Mouse (Mus musculus) hindbrain, embryonic 12.5 days (tissue): Measurements from ENCODE around the gene Rad50. TPM values are rescaled to one million over a fixed set of nuclear protein-coding genes. Genes with fewer than 3 reads are reported as not detected.

Experiments
- ATAC-seq: fragments of 200-750 bp; cut with Nextera tagmentation; 2 replicates; pipeline ENCODE4 v1.8.0; 2017; ENCODE audit warnings: moderate TSS enrichment; ENCODE audit not compliant: low FRiP score
- H3K27ac ChIP-seq: fragments of 300-500 bp; sonication (generic); 2 replicates; pipeline ENCODE4 v1.5.1; 2016; ENCODE audit warnings: mild to moderate bottlenecking
- H3K27me3 ChIP-seq: fragments of 300-500 bp; sonication (generic); 2 replicates; pipeline ENCODE4 v1.6.1; 2016; ENCODE audit warnings: mild to moderate bottlenecking
- H3K36me3 ChIP-seq: fragments of 300-500 bp; sonication (generic); 2 replicates; pipeline ENCODE4 v1.6.1; 2016; ENCODE audit warnings: mild to moderate bottlenecking
- H3K4me1 ChIP-seq: fragments of 300-500 bp; sonication (generic); 2 replicates; pipeline ENCODE4 v1.6.1; 2016
- H3K4me2 ChIP-seq: fragments of 300-500 bp; sonication (generic); replicated peaks from 2 replicates; pipeline ENCODE4 v1.6.1; 2016; ENCODE audit warnings: mild to moderate bottlenecking
- H3K4me3 ChIP-seq: fragments of 300-500 bp; sonication (generic); 2 replicates; pipeline ENCODE4 v1.5.1; 2016; ENCODE audit warnings: mild to moderate bottlenecking
- H3K9ac ChIP-seq: fragments of 300-500 bp; sonication (generic); 2 replicates; pipeline ENCODE4 v1.6.1; 2016; ENCODE audit warnings: mild to moderate bottlenecking, moderate library complexity
- H3K9me3 ChIP-seq: fragments of 300-500 bp; sonication (generic); replicated peaks from 2 replicates; pipeline ENCODE4 v1.6.1; 2016; ENCODE audit warnings: mild to moderate bottlenecking
- WGBS: fragments of 180-500 bp; shearing (Covaris S2); methylation state at CpG from one replicate; pipeline ENCODE4 v1.1.7; 2016; 5-methylcytosine and 5-hydroxymethylcytosine counted together
- polyA plus RNA-seq: library from polyadenylated mRNA; unstranded; fragments of >200 nt; fragmentation: Nextera tagmentation; extraction: Ambion mirVana; gene quantifications from 2 replicates; pipeline ENCODE4 v1.2.1, GENCODE M21; 2016

The Rad50 gene
- polyA plus RNA-seq, 1 experiment from 2014 or later = 18.5 TPM

DNA sequence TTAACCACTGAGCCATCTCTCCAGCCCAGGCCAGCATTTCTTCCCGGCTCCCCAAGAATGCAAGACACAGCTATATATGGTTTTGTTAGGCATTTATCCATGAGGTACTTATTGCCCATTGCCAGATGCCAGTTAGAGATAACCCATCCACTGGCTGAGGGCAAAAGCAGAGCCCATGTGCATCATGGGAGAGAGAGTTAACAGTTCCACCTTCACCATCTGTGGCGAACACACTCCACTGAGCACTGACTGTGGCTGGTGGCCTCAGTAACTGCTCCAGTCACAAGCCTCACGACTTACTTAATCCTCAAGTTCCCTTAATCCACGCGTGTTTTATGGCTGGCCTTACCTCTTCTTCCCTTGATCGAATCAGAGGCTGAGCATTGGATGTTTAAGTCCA lies 97.9 kb downstream of the Rad50 start:
- no peak for ATAC-seq
- WGBS = 86% methylated on average over 6 of the region's 6 CpGs
- H3K27me3 ChIP-seq = no peaks in the 10 kb centered on the region

DNA sequence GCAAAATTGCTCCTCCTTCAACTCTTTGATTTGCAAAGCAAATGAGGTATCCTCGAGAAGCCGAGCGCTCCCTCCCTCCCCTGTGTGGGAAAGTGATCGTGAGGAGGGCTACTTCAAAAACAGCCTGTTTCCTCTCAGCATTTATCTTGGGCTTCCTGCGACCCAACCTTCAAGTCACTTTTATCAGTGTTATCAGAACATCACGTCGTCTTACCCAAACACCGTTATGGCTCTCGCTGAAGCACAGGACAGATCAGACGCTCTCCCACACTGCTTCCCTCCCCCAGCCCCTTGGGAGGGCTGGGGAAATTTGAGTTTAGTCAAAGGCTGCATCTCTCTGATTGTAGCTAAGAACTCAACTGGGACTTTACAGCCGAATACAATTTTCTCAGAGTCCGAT lies 101.5 kb downstream of the Rad50 start:
- no peak overlapping the region for H3K9ac ChIP-seq
- peaks cover 11% of the 10 kb centered on the region for H3K4me1 ChIP-seq
- H3K27me3 ChIP-seq = no peaks in the 10 kb centered on the region
- H3K36me3 ChIP-seq = peaks cover 13% of the 10 kb centered on the region
- no peaks in the 10 kb centered on the region for H3K9me3 ChIP-seq
- 12% methylated on average over 12 of the region's 12 CpGs for WGBS
- no peak overlapping the region for H3K4me3 ChIP-seq
- H3K27ac ChIP-seq = no peak overlapping the region
- H3K4me2 ChIP-seq = peak overlapping the region; percentile 25
- no peak for ATAC-seq

More for the DNA sequence above, 97.9 kb downstream of the Rad50 start:
- Histone ChIP-seq H3K4me2 (no peak overlapping the region), H3K4me3 (no peak overlapping the region), H3K9ac (no peak overlapping the region), H3K9me3 (no peaks in the 10 kb centered on the region), H3K36me3 (no peaks in the 10 kb centered on the region), H3K4me1 (peaks cover 11% of the 10 kb centered on the region), H3K27ac (no peak overlapping the region)

DNA sequence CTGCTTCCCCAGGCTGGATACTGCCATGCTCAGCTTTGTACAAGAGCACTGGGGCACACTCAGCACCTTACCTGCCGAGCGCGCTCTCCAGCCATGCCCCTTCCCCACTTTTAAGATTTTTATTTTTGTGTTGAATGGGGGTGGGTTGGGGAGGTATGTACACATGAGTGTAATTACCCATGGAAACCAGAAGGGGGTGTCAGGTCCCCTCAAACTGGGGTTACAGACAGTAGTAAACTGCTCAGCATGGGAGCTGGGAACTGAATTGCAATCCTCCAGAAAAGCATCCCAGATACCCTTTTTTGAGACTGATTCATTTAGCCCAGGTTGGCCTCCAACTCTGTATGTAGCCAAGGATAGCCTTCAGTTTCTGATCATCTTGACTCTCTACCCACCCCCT lies 102.1 kb downstream of the Rad50 start:
- Histone ChIP-seq H3K27me3 (no peaks in the 10 kb centered on the region), H3K9ac (no peak overlapping the region), H3K9me3 (no peaks in the 10 kb centered on the region), H3K27ac (no peak overlapping the region), H3K4me1 (peaks cover 11% of the 10 kb centered on the region), H3K36me3 (peaks cover 16% of the 10 kb centered on the region), H3K4me3 (no peak overlapping the region), H3K4me2 (no peak overlapping the region)
- 91% methylated on average over 3 of the region's 3 CpGs for WGBS
- ATAC-seq = no peak

Other genes with a start within 250 kb of the Rad50 start
- gene Gm9837, start 236.8 kb downstream of the Rad50 start, polyA plus RNA-seq = not detected in 2 replicates
- not detected in 2 replicates for gene Gm9945, start 227.2 kb downstream of the Rad50 start, polyA plus RNA-seq
- 0.78 and 0.84 TPM in 2 replicates for gene Sowaha, start 227.0 kb downstream of the Rad50 start, polyA plus RNA-seq
- 24.2 and 28.1 TPM in 2 replicates for gene Sept8, start 188.1 kb downstream of the Rad50 start, polyA plus RNA-seq
- gene Kif3a, start 139.9 kb downstream of the Rad50 start, polyA plus RNA-seq = 155 and 160 TPM in 2 replicates
- 1.8 and 2.3 TPM in 2 replicates for gene Il4, start 88.7 kb downstream of the Rad50 start, polyA plus RNA-seq
- not detected in 2 replicates for gene Il13, start 72.6 kb downstream of the Rad50 start, polyA plus RNA-seq
- not detected in 2 replicates for gene Il5, start 13.5 kb upstream of the Rad50 start, polyA plus RNA-seq
- 4.1 and 4.5 TPM in 2 replicates for gene Irf1, start 62.7 kb upstream of the Rad50 start, polyA plus RNA-seq
- gene Gm17334, start 65.9 kb upstream of the Rad50 start, polyA plus RNA-seq = not detected in 2 replicates
- 0.50 TPM in 1 of 2 replicates, not detected in the other for gene Gm12216, start 151.9 kb upstream of the Rad50 start, polyA plus RNA-seq
- 7.9 and 8.5 TPM in 2 replicates for gene Slc22a5, start 184.3 kb upstream of the Rad50 start, polyA plus RNA-seq